Mouse (Mus musculus) c-Kit-positive CD71-positive TER-119-negative erythroid progenitor cells, embryonic 14.5 days (primary cell): Measurements from ENCODE around the gene Htr5a.

Experiments used
- DNase-seq: peaks from one replicate; pipeline ENCODE4 v3.0.0-alpha.2; 2013; ENCODE audit warnings: low read depth

Gene Htr5a

DNA sequence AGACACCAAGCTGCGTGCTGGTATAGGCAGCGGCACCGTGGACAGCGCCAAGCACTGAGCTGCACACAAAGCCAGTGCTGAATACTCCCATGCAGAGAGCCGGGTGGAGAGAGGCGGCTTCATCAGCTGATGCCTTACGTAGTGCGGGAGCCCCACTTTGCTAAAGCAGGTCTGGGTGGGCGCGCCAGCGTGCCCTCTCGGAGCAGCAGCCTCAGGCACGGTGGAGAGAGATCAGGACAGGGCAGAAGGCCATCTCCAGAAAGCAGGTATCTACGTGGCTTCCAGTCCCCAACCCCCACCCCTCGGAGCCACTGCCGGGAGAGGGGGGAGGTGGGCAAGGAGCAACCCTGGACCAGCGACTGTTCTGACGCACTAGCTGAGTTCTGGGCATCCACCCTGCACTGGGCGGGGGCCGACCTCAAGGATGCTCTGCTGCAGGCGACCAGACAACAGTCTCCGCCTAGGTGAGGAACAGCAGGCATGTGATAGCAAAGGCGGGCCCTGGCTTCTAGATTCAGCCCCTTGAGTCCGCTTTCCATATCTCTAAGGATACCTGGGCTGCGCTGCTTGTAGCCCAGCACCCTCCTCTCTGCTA lies at the start of gene Htr5a:
TSS of gene Htr5a (plus strand) at position 449 of the 595 bp plus-strand sequence.
- no peak for DNase-seq

DNA sequence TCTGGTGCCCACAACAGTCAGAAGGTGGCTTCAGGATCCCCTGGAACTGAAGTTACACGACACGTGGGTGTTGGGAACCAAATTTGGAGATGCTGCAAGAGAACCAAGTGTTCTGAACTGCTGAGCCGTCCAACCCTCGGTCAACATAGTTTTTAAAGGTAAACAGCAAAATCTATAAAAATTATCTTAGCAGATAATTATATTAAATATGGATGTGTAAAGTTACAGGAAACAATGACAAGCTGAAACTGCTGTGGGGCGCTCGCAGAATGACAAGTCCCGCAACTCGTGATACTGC lies 49.8 kb upstream of the Htr5a start:
- DNase-seq = no peak

GRCm38 (mm10) chr5:27792531-27793205 lies 49.3 kb upstream of the Htr5a start:
- no peak for DNase-seq

GRCm38 (mm10) chr5:27793923-27794322 lies 48.0 kb upstream of the Htr5a start:
- peak; percentile 71 for DNase-seq

- no peak for DNase-seq
Observed at GRCm38 (mm10) chr5:27814282-27814681, 27.7 kb upstream of the Htr5a start.

DNA sequence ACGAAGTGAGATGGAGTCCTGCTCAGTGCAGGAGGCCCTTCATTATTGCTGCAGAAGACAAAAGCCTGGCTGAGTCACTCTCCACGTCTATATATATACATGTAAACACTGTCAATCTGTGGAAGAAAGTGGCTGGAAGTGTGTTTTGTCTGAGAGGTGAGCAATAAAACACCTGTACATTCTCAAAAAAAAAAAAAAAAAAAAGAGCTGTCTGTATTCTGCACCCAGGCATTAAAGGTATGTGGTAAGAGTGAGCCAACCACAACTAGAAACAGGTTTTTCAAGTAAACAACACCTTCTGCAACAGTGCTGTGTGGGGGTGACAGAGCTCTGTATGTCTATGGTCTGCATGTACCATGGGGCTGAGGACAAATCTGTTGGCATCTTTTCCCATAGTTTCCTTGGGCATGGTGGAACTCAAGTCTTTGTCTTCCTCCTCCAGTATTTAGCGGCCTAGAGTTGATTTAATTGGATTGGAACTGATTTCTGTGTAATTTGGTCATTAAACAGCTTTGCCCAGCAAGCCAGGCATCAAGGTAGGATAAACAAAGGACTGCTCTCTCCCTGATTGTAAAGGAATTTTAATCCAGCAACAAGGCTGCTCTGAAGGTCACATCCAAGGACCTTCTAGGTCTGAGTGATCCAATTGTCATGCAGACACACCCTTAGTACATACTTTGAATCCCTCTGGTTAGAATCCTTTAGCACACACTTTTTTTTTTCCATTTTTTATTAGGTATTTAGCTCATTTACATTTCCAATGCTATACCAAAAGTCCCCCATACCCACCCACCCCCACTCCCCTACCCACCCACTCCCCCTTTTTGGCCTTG lies 22.9 kb upstream of the Htr5a start:
- no peak for DNase-seq

- DNase-seq = no peak
Observed at GRCm38 (mm10) chr5:27821161-27821560, 20.8 kb upstream of the Htr5a start.

- DNase-seq = no peak
Observed at GRCm38 (mm10) chr5:27827971-27828370, 14.0 kb upstream of the Htr5a start.

GRCm38 (mm10) chr5:27835096-27835495 lies 6.9 kb upstream of the Htr5a start:
- no peak for DNase-seq

GRCm38 (mm10) chr5:27838061-27838460 lies 3.9 kb upstream of the Htr5a start:
- no peak for DNase-seq

DNA sequence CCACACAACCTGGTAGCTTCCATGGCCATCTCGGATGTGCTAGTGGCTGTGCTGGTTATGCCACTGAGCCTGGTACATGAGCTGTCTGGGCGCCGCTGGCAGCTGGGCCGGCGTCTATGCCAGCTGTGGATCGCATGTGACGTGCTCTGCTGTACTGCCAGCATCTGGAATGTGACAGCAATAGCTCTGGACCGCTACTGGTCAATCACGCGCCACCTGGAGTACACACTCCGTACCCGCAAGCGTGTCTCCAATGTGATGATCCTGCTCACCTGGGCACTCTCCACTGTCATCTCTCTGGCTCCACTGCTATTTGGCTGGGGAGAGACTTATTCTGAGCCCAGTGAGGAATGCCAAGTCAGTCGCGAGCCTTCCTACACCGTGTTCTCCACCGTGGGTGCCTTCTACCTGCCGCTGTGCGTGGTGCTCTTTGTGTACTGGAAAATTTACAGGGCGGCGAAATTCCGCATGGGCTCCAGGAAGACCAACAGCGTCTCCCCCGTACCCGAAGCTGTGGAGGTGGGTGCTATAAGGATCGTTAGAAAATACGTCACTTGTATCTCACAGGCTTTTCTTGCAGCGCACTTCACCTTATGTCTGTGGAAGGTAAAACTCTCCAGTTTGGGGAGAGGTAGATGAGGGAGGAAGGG lies 847 bp downstream of the Htr5a start:
- no peak for DNase-seq

- DNase-seq = no peak
Observed at GRCm38 (mm10) chr5:27846979-27847378, 5.0 kb downstream of the Htr5a start.

- peak; percentile 8 for DNase-seq
Observed at GRCm38 (mm10) chr5:27854290-27854689, 12.3 kb downstream of the Htr5a start.

GRCm38 (mm10) chr5:27855726-27856125 lies 13.8 kb downstream of the Htr5a start:
- DNase-seq = no peak

DNA sequence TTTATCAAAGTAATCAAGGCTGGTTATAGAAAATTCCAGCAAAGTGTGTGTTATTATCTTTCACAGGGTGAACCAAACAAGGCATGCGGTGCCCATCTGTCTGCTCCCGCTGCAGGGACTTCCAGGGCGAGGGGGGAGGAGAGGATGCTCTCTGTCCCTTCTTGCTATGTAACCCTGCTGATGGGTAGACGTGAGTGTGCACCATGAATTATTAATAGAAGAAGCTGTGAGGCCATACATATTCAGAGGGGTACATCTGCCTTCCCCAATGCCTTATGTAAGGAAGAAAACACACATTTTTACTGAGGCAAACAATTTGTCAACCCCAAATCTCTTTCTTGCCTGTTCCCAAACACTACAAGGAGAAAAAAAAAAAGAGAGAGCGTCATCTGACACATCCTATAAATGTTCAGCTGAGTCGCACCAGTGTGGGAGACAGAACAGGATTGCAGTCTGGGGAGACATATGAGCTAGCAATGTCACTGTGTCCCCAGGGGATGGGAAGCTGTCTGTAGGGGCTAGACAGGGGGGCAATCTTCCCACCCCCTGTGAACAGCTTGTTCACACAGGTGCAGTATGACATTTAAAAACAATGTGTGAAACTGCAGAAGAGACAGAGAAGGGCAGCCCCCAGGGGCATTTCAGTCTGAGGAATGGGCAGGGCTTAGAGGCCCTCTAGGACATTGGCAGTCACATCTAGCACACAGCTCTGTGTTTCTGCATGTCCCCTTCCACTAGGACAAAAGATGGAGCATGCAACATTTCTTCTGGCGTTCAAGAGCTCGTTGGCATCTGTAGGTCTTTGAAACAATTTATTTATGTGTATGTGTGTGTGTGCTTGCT lies 31.5 kb downstream of the Htr5a start:
- no peak for DNase-seq

- no peak for DNase-seq
Observed at GRCm38 (mm10) chr5:27874211-27874610, 32.3 kb downstream of the Htr5a start.

GRCm38 (mm10) chr5:27875341-27876105 lies 33.6 kb downstream of the Htr5a start:
- no peak for DNase-seq

GRCm38 (mm10) chr5:27878356-27878755 lies 36.4 kb downstream of the Htr5a start:
- DNase-seq = no peak

DNA sequence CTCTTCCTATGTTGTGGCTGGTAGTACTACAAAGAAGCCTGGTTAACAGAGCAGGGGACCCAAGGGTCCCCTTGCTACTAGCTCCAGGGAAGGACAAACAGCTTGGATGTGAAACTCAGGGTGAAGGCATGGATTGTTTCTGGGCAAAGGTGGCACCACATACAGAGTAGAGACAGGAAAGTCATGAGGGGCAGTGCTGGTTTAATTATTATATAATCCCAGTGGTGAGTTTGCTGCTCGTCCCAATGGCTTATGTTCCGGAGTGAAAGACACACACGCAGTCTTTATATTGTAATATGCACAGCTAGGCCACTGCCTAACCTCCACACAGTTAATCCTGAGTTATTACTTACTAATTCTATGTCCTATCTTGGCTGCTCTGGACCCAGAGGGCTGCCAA lies 37.8 kb downstream of the Htr5a start:
- no peak for DNase-seq

GRCm38 (mm10) chr5:27880329-27881036 lies 38.5 kb downstream of the Htr5a start:
- no peak for DNase-seq
